22 mouse cellular contexts compared by ENCODE assay signal in genomic region chr1:67042583-67042982, GRCm38 (mm10).
"Had no signal": no experiment of that assay in that cellular context is flagged by ENCODE, and none has a peak within 500 bp of the region (broad histone marks: within the 10 kb centered on the region; RNA-seq: fewer than 3 reads in every experiment).

No protein-coding gene starts in this region.

- H3K27ac ChIP-seq: kidney, embryonic 15.5 days; limb, embryonic 12.5 days; limb, embryonic 15.5 days; liver, embryonic 14.5 days; midbrain, embryonic 12.5 days; midbrain, embryonic 15.5 days; neural tube, embryonic 12.5 days; neural tube, embryonic 15.5 days; stomach, postnatal 0 days had no signal

- DNase-seq: kidney, adult 11 months; kidney, adult 8-10 months; kidney, postnatal 10 days; kidney, postnatal 36 days; left cerebral cortex, postnatal 4 days; lung, adult 2 months; lung, postnatal 14 days; lung, postnatal 4 days; right cerebral cortex, adult 18-20 months; right cerebral cortex, postnatal 14 days; right cerebral cortex, postnatal 4 days; thymus, adult 2 months; thymus, postnatal 14 days had no signal

- H3K4me3 ChIP-seq: kidney, embryonic 15.5 days; limb, embryonic 12.5 days; limb, embryonic 15.5 days; midbrain, embryonic 12.5 days; midbrain, embryonic 15.5 days; neural tube, embryonic 12.5 days; neural tube, embryonic 15.5 days had no signal

- H3K27me3 ChIP-seq: kidney, embryonic 15.5 days; limb, embryonic 12.5 days; limb, embryonic 15.5 days; midbrain, embryonic 12.5 days; midbrain, embryonic 15.5 days; neural tube, embryonic 12.5 days; neural tube, embryonic 15.5 days had no signal

- H3K36me3 ChIP-seq: kidney, embryonic 15.5 days; limb, embryonic 12.5 days; limb, embryonic 15.5 days; midbrain, embryonic 12.5 days; midbrain, embryonic 15.5 days; neural tube, embryonic 12.5 days; neural tube, embryonic 15.5 days had no signal

- H3K9ac ChIP-seq: kidney, embryonic 15.5 days; limb, embryonic 12.5 days; limb, embryonic 15.5 days; liver, embryonic 14.5 days; midbrain, embryonic 12.5 days; midbrain, embryonic 15.5 days; neural tube, embryonic 12.5 days; neural tube, embryonic 15.5 days had no signal

- ATAC-seq: midbrain, embryonic 15.5 days had no signal
